Mouse (Mus musculus) brain, embryonic 14.5 days (tissue): ENCODE results near the gene Psapl1. TPM values are rescaled to one million over a fixed set of nuclear protein-coding genes. Genes with fewer than 3 reads are reported as not detected.

ENCODE experiments used
- DNase-seq: peaks from one replicate; pipeline ENCODE4 v3.0.0-alpha.2; 2011; ENCODE audit warnings: low read depth
- CTCF ChIP-seq: fragments of 200-500 bp; IDR thresholded peaks from 2 replicates; pipeline ENCODE4 v1.5.1; 2012; ENCODE audit warnings: inconsistent platforms, mild to moderate bottlenecking, moderate library complexity, borderline replicate concordance; ENCODE audit not compliant: insufficient read depth, insufficient read length; ENCODE audit errors: extremely low read depth
- POLR2A ChIP-seq: fragments of 200-500 bp; IDR thresholded peaks from 2 replicates; pipeline ENCODE4 v1.6.1; 2012; ENCODE audit warnings: mild to moderate bottlenecking, inconsistent platforms, borderline replicate concordance; ENCODE audit not compliant: poor library complexity, insufficient read depth, insufficient read length, severe bottlenecking; ENCODE audit errors: extremely low read depth
- polyA plus RNA-seq: library from polyadenylated mRNA; depleted of rRNA; stranded (reverse); fragments of >200 nt; gene quantifications from 2 replicates; pipeline ENCODE4 v1.2.3, GENCODE M21; 2012; rRNA removed

The Psapl1 gene
- polyA plus RNA-seq, 1 experiment: not detected

GRCm38 (mm10) chr5:36254642-36255516, 51.1 kb downstream of the Psapl1 start:
- no peak for TF ChIP-seq POLR2A
- TF ChIP-seq CTCF: no peak
- peak; percentile 31 for DNase-seq

Other genes starting within 250 kb of the Psapl1 start
- 16.7 and 29.0 TPM in 2 replicates for gene Sorcs2, start 194.1 kb downstream of the Psapl1 start, polyA plus RNA-seq